Mouse (Mus musculus) limb, embryonic 10.5 days (tissue): ENCODE data around the gene Fadd. TPM values are rescaled to one million over a fixed set of nuclear protein-coding genes. Genes with fewer than 3 reads are reported as not detected.

Experiments
- DNase-seq: peaks from one replicate; pipeline ENCODE4 v3.0.0-alpha.2; 2017; ENCODE audit warnings: low spot score
- H3K27ac ChIP-seq: fragments of 300-500 bp; sonication (generic); 2 replicates; pipeline ENCODE4 v1.5.1; 2016; ENCODE audit warnings: mild to moderate bottlenecking
- H3K27me3 ChIP-seq: fragments of 300-500 bp; sonication (generic); 2 replicates; pipeline ENCODE4 v1.6.1; 2016; ENCODE audit warnings: low read depth, mild to moderate bottlenecking; ENCODE audit not compliant: poor library complexity, severe bottlenecking
- H3K36me3 ChIP-seq: fragments of 300-500 bp; sonication (generic); 2 replicates; pipeline ENCODE4 v1.6.1; 2016; ENCODE audit warnings: mild to moderate bottlenecking, moderate library complexity
- H3K4me1 ChIP-seq: fragments of 300-500 bp; sonication (generic); 2 replicates; pipeline ENCODE4 v1.6.1; 2016
- H3K4me3 ChIP-seq: fragments of 300-500 bp; sonication (generic); 2 replicates; pipeline ENCODE4 v1.5.1; 2016; ENCODE audit warnings: mild to moderate bottlenecking, moderate library complexity
- H3K9me3 ChIP-seq: fragments of 300-500 bp; sonication (generic); replicated peaks from 2 replicates; pipeline ENCODE4 v1.6.1; 2016; ENCODE audit warnings: mild to moderate bottlenecking
- WGBS: fragments of 180-500 bp; shearing (Covaris S2); methylation state at CpG from one replicate; pipeline ENCODE4 v1.1.7; 2016; 5-methylcytosine and 5-hydroxymethylcytosine counted together
- polyA plus RNA-seq: library from polyadenylated mRNA; unstranded; fragments of >200 nt; fragmentation: Nextera tagmentation; extraction: Ambion mirVana; gene quantifications from 2 replicates; pipeline ENCODE4 v1.2.1, GENCODE M21; 2016

The Fadd gene
- polyA plus RNA-seq, 1 experiment from 2014 or later: 13.5 TPM

GRCm38 (mm10) chr7:144607862-144608261 is 25.6 kb upstream of the Fadd start:
- WGBS: 88% methylated on average over 15 of the region's 15 CpGs
- H3K4me3 ChIP-seq: no peak overlapping the region
- 0 out of 2 replicates have a peak, but pooled peaks cover 4% of the 10 kb centered on the region for H3K4me1 ChIP-seq
- H3K36me3 ChIP-seq: no peaks in the 10 kb centered on the region
- no peaks in the 10 kb centered on the region for H3K9me3 ChIP-seq
- no peak for DNase-seq
- no peak overlapping the region for H3K27ac ChIP-seq
- no peaks in the 10 kb centered on the region for H3K27me3 ChIP-seq

DNA sequence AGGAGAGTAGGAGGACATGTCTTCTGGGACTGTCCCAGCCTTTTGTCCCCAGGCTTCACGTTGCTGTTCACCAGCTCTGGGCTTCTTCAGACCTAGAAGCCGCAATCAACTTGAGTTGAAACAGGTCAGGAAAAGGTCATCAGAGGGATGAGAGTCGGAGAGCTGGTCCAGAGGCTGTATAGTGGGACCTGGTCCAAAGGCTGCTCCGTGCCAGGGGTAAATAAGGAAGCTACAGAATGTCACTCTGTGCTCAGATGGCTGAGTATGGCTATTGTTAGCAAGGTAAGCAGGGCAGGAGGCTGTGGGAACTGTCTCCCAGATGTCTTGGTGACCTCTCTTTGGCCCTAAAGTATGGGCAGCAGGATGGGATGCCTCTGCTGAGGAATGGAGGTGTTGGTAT is 22.5 kb upstream of the Fadd start:
- no peaks in the 10 kb centered on the region for H3K27me3 ChIP-seq
- no peaks in the 10 kb centered on the region for H3K36me3 ChIP-seq
- H3K9me3 ChIP-seq: no peaks in the 10 kb centered on the region
- H3K4me3 ChIP-seq: no peak overlapping the region
- no peak overlapping the region for H3K27ac ChIP-seq
- no peak for DNase-seq
- WGBS: 63% methylated on average over 4 of the region's 4 CpGs
- H3K4me1 ChIP-seq: 0 out of 2 replicates have a peak, but pooled peaks cover 3% of the 10 kb centered on the region

GRCm38 (mm10) chr7:144604291-144604690 is 22.0 kb upstream of the Fadd start:
- 98% methylated on average over 2 of the region's 2 CpGs for WGBS
- Histone ChIP-seq H3K27me3 (no peaks in the 10 kb centered on the region), H3K4me3 (no peak overlapping the region), H3K9me3 (no peaks in the 10 kb centered on the region), H3K36me3 (no peaks in the 10 kb centered on the region), H3K27ac (no peak overlapping the region), H3K4me1 (0 out of 2 replicates have a peak, but pooled peaks cover 3% of the 10 kb centered on the region)
- no peak for DNase-seq

DNA sequence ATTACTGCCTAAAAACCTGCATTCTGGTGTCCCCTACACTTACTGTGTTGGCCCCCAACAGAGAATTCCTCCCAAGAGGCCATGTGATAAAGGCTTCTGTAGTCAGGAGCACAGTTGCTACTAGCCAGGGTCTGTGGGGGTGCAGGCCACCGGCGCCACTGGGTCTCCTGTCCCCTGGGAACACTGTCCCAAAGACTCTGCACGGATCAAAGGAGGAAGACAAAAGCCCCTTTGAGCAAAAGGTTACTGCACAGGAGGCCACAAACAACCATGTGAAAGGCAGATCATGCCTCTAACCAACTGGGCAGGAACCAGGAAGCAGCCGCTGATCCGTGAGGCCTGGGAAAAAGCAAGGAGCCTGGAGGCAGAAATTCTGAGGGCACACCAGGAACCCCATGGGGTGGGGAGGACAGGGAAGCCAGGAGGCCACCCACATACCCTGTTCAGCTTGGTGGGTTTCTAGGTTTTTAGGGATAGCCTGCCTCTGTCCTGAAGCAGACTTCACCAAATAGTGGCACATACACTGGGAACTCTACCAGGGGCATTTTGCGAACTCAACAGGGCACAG is 18.2 kb upstream of the Fadd start:
- H3K4me1 ChIP-seq: 0 out of 2 replicates have a peak, but pooled peaks cover 3% of the 10 kb centered on the region
- H3K27ac ChIP-seq: no peak overlapping the region
- 65% methylated on average over 6 of the region's 6 CpGs for WGBS
- no peak for DNase-seq
- no peaks in the 10 kb centered on the region for H3K36me3 ChIP-seq
- H3K9me3 ChIP-seq: no peaks in the 10 kb centered on the region
- no peaks in the 10 kb centered on the region for H3K27me3 ChIP-seq
- H3K4me3 ChIP-seq: no peak overlapping the region

- peaks cover 11% of the 10 kb centered on the region; the same call in 1 of the 2 replicates for H3K27me3 ChIP-seq
- no peak for DNase-seq
- H3K9me3 ChIP-seq: no peaks in the 10 kb centered on the region
- no peak overlapping the region for H3K27ac ChIP-seq
- no peaks in the 10 kb centered on the region for H3K36me3 ChIP-seq
- no peaks in the 10 kb centered on the region for H3K4me1 ChIP-seq
- H3K4me3 ChIP-seq: no peak overlapping the region
- 81% methylated on average over 3 of the region's 3 CpGs for WGBS
Observed at GRCm38 (mm10) chr7:144589508-144589907, 7.2 kb upstream of the Fadd start.

GRCm38 (mm10) chr7:144587291-144587690 is 5.0 kb upstream of the Fadd start:
- DNase-seq: no peak
- peaks cover 14% of the 10 kb centered on the region; the same call in 1 of the 2 replicates for H3K27me3 ChIP-seq
- no peaks in the 10 kb centered on the region for H3K9me3 ChIP-seq
- H3K4me3 ChIP-seq: no peak overlapping the region
- no peaks in the 10 kb centered on the region for H3K36me3 ChIP-seq
- WGBS: 39% methylated on average over 2 of the region's 2 CpGs
- H3K4me1 ChIP-seq: peaks cover 13% of the 10 kb centered on the region
- H3K27ac ChIP-seq: no peak overlapping the region

DNA sequence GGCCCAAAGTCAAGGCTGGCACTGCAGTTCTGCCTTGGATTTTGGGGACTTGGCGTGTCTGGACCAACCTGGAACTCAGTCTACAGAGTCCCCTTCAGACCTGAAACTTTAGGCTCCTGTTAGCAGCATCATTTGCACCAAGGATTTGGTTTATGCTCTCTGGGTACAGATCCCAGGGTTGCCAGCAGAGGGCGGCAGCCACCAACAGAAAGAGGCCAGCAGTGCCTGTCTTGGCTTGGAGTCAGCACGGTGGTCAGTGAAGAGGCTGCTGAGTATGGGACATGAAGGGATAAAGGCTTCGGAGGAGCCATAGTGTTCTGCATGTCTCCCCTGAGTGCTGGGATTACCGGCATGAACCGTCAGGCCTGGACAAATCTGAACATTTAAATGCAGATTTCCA is 3.4 kb upstream of the Fadd start:
- no peak overlapping the region for H3K4me3 ChIP-seq
- peaks cover 3% of the 10 kb centered on the region for H3K36me3 ChIP-seq
- peaks cover 23% of the 10 kb centered on the region for H3K4me1 ChIP-seq
- H3K27me3 ChIP-seq: peaks cover 11% of the 10 kb centered on the region; the same call in 1 of the 2 replicates
- 19% methylated on average over 6 of the region's 6 CpGs for WGBS
- H3K27ac ChIP-seq: no peak overlapping the region
- no peaks in the 10 kb centered on the region for H3K9me3 ChIP-seq
- DNase-seq: peak; percentile 88

DNA sequence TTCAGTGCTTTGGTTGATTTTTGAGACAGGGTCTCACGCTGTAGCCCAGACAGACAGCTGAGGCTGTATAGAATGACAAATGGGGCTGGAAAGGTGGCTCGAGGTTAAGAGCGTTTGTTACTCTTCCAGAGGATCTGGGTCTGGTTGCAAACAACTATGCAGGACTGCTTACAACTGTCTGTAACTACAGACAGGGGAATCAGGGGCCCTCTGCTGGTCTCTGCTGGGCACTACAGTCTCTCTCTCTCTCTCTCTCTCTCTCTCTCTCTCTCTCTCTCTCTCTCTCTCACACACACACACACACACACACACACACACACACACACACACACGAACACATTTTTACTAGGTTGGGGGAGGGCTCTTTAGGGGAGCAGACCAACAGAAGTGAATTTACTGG is 1.4 kb upstream of the Fadd start:
- peak; percentile 66 for DNase-seq
- no peak overlapping the region for H3K27ac ChIP-seq
- WGBS: 2% methylated on average over 4 of the region's 4 CpGs
- H3K27me3 ChIP-seq: peaks cover 11% of the 10 kb centered on the region; the same call in 1 of the 2 replicates
- peaks cover 24% of the 10 kb centered on the region for H3K4me1 ChIP-seq
- no peaks in the 10 kb centered on the region for H3K9me3 ChIP-seq
- H3K36me3 ChIP-seq: peaks cover 23% of the 10 kb centered on the region
- H3K4me3 ChIP-seq: no peak overlapping the region

DNA sequence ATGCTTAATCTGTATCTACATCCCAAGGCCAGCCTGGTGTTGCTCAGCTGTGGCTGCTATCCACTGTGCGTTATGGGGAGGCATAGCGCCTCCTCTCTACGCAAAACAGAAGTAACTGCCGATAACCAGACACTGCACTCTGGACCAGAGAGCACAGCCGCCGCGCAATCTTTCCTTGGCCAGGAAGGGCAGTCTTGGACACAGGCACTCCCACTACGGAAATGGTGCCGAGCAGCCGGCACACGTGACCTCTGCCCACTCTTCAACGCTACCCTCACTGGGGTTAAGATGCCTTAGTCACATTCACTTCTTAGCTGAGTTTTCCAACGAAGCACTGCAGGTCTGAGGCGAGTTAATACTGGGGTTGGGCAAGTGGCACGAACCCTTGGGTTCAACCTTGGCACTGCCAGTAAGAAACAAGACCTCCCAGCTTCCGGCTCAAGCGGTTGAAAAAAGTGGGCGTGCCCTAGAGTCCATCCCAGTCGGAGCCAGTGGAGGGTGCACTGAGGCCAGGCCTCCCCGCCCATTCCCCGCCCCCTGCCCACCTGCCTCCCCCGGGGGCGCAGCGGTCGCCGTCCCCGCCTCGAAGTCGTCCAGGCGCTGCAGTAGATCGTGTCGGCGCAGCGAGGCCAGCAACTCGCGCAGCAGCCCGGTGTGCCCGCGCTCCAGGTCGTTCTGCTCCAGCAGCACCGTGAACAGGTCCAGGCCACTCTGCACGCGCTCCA is 542 bp downstream of the Fadd start:
- H3K27me3 ChIP-seq: peaks cover 11% of the 10 kb centered on the region; the same call in 1 of the 2 replicates

GRCm38 (mm10) chr7:144577876-144578275 is 4.4 kb downstream of the Fadd start:
- 94% methylated on average over 5 of the region's 5 CpGs for WGBS

More for the DNA sequence above, 542 bp downstream of the Fadd start:
- Histone ChIP-seq H3K4me3 (peak overlapping the region; percentile 90), H3K4me1 (peaks cover 24% of the 10 kb centered on the region), H3K9me3 (no peaks in the 10 kb centered on the region), H3K27ac (peak overlapping the region; percentile 92), H3K36me3 (peaks cover 28% of the 10 kb centered on the region)
- peak; percentile 89 for DNase-seq
- WGBS: 1% methylated on average over 43 of the region's 43 CpGs

DNA sequence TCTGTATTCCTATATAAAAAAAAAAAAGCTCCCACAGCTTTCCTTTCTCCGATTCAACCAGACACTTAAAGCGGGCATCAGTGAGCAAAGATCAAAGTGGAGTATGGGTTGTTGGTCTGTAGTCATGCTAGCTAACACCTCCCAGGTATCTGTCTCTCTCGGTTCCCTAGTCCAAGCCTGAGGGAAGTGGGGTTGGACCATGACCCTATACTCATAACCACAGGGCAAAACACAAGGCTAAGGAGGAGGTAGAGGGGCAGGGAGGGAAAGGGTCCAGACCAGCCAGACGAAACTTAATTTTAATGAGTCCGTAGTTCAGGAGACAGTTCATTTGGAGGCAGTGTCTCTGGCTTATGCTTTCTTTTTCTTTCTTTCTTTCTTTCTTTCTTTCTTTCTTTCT is 10.0 kb downstream of the Fadd start:
- WGBS: 86% methylated on average over 5 of the region's 5 CpGs
- H3K9me3 ChIP-seq: no peaks in the 10 kb centered on the region
- no peaks in the 10 kb centered on the region for H3K4me1 ChIP-seq
- H3K27me3 ChIP-seq: no peaks in the 10 kb centered on the region
- DNase-seq: no peak
- no peak overlapping the region for H3K27ac ChIP-seq
- H3K36me3 ChIP-seq: no peaks in the 10 kb centered on the region
- no peak overlapping the region for H3K4me3 ChIP-seq

More at GRCm38 (mm10) chr7:144577876-144578275, 4.4 kb downstream of the Fadd start:
- peaks cover 28% of the 10 kb centered on the region for H3K36me3 ChIP-seq
- no peak overlapping the region for H3K27ac ChIP-seq
- H3K4me3 ChIP-seq: no peak overlapping the region
- DNase-seq: no peak
- H3K9me3 ChIP-seq: no peaks in the 10 kb centered on the region
- peaks cover 17% of the 10 kb centered on the region for H3K4me1 ChIP-seq
- no peaks in the 10 kb centered on the region for H3K27me3 ChIP-seq

GRCm38 (mm10) chr7:144571598-144571997 is 10.7 kb downstream of the Fadd start:
- H3K9me3 ChIP-seq: no peaks in the 10 kb centered on the region
- H3K4me3 ChIP-seq: no peak overlapping the region
- no peaks in the 10 kb centered on the region for H3K27me3 ChIP-seq
- no peak for DNase-seq
- no peaks in the 10 kb centered on the region for H3K4me1 ChIP-seq
- H3K27ac ChIP-seq: no peak overlapping the region
- H3K36me3 ChIP-seq: no peaks in the 10 kb centered on the region

- H3K4me1 ChIP-seq: peaks cover 3% of the 10 kb centered on the region
- H3K4me3 ChIP-seq: no peak overlapping the region
- no peaks in the 10 kb centered on the region for H3K27me3 ChIP-seq
- no peak overlapping the region for H3K27ac ChIP-seq
- WGBS: 76% methylated on average over 7 of the region's 7 CpGs
- no peaks in the 10 kb centered on the region for H3K36me3 ChIP-seq
- H3K9me3 ChIP-seq: no peaks in the 10 kb centered on the region
- DNase-seq: no peak
Observed at GRCm38 (mm10) chr7:144569428-144569827, 12.8 kb downstream of the Fadd start.
